Mouse (Mus musculus) left cerebral cortex, postnatal 10 days (tissue): ENCODE measurements around the gene Fancd2os. TPM values are rescaled to one million over a fixed set of nuclear protein-coding genes. Genes with fewer than 3 reads are reported as not detected.
A peak's percentile ranks its signal among the peaks of the same experiment; 100 is the strongest.

Experiments used
- DNase-seq, 2 experiments: peaks; one replicate each; pipeline ENCODE4 v3.0.0; 2021 to 2022; ENCODE audit warnings: low spot score in 2 of 2, mixed read lengths in 1 of 2; ENCODE audit errors: extremely low spot score in 1 of 2
- intact Hi-C: fragments of 180-260 bp; cut with DNase I; formaldehyde crosslinking; loops from one replicate; pipeline ENCODE4 v1.15.1; 2025
- total RNA-seq, 2 experiments: library from RNA; stranded (reverse); gene quantifications; 2 replicates each; pipeline ENCODE4 v1.2.3; 2021

The Fancd2os gene
- total RNA-seq, 2 experiments from 2014 or later = not detected

DNA sequence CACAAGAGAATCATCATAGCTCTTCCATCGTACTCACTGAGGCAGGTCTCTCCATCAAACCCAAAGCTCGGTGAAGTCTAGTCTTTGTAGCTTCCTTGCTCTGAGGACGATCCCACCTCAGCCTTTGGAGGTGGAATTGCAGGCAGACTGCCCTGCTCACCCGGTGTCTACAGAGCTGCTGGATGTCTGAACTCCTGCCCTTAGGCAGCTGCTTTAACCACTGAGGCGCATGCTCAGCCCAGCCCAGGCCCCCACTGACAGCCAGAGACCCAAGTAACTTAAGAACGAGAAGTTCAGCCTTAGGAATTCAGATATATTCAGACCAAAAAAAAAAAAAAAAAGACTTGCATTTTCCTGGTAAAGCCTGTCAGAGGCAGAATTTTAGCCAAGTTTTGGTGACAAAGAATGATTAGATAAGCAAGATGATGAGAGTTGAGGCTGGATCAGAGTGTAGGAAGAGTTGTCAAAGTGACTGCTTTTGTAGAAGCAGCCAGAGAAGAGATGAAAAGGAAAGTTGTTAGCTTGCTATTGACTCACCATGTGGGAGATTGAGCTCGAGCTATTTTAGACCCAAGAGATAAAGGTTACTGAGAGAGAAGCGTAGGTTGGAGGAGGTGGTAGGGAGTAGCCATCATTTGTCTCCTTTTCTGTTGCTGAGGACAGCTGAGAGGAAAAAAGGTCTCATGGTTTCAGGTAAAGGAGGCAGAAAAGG lies 11.9 kb upstream of the Fancd2os start:
- intact Hi-C loops = no loop called here
- DNase-seq = no peak

DNA sequence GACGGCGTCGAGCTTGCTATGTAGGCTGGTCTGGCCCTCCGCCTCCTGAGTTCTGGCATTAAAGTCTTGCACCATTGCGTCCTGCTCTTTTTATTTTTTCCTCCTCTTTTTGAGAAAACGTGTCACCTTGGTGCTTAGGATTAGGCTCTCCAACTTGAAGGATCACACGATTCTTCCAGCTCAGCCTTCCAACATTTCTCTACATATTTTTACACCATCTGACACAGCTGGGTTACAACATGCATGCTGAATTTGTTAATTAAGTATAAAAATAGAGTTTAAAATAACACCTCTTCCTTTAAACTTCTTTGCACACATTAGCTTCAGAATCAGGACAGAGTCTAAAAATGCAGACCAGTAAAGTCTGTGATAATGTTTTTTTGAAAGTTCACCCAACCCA lies 8.8 kb upstream of the Fancd2os start:
- no peak for DNase-seq
- intact Hi-C loops = loop anchor here (5.0 kb wide), 1 partner anchor 107 kb away; the partner anchor contains the start of gene Prrt3

DNA sequence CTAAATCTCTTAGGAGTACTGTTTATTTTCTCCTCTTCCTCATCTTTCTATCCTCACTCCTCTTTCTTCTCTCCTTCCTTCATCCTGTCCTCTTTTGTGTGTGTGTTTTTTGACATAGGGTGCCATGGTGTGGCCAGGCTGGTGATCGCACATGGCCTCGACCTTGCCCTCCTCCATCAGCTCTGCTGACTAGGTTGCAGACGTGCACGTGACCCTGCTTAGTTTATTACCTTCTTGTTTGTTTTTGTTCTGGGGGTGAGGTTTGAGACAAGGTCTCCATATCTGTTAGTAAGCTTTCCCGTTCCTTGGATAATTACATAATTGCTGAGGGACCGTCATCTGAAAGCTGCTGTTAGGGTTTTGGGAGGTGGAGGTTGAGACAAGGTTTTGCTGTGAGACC lies 8.4 kb upstream of the Fancd2os start:
- no peak for DNase-seq
- intact Hi-C loops = loop anchor here (5.0 kb wide), 1 partner anchor 107 kb away; the partner anchor contains the start of gene Prrt3

DNA sequence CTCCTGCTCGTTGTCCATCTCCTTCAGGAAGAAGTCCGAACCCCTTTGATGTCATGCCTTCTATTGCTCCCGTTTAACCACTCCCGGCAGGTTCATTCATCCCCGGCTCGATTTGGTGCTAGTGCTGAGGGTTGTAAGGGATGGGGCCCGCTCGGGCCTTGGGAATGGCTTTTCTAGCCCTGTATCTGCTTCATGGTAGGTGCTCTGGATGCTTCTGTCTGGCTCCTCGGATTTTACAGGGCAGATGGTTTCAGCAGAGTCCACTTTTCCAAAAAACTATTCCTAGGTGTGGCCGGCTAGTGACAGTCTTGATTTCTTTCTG lies 4.7 kb upstream of the Fancd2os start:
- intact Hi-C loops = loop anchor here (5.0 kb wide), 1 partner anchor 103 kb away; the partner anchor contains the start of gene Prrt3
- DNase-seq = no peak

DNA sequence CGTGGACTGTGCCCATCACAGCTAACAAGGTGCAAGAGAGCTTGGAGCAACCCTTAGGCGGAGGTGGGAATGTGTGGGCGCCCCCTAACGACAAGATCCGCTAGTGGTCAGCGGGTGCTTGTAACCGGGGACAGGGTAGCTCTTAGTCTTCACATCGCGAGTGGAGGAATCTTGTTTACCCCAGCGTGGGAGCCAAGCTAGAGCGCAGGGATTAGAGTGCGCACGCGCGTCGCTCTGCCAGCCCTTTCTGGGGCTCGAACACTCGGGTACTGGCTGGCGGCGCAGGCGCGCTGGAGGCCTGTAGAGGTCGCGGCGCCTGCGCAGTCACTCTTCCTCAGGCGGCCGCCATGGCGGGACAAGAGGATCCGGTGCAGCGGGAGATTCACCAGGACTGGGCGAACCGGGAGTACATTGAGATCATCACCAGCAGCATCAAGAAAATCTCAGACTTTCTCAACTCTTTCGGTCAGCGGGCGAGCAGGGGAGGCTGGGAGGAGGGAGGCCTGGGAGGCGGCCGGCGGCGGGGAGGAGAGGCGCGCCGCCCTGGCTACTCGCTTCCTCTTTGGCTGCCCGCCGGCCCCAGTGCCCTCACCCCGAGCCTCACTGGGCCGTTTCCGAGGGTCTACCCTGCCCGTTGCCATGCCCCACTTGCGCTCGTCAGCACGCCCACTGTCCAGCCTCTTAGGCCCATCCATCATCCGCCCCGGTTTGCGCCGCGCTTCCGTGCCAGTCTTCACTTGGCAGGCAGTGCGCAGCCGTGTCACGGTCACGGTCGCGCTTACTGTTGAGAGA lies 4.1 kb upstream of the Fancd2os start, which contains the start of gene Brk1:
TSS of gene Brk1 (plus strand) at position 341 of the 792 bp plus-strand sequence.
- peak; percentile 85 to 93 for DNase-seq
- intact Hi-C loops = loop anchor here (5.0 kb wide), 1 partner anchor 102 kb away; the partner anchor contains the start of gene Prrt3

DNA sequence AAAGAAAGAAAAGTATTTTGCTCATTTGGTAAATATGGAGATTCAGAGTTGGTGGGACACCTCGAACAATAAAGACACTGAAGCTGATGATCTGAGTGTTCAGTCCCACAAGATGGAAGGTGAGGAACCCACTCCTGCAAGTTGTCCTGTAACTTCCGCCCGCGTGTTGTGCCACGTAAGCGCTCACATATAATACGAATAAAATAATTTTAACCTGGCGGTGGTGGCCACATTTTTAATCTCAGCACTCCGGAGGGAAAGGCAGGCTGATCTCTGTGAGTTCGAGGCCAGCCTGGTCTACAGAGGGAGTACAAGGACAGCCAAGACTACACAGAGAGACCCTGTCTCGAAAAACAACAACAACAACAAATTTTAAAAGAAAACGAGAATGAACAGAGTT lies 3.5 kb upstream of the Fancd2os start:
- intact Hi-C loops = no loop called here
- no peak for DNase-seq

DNA sequence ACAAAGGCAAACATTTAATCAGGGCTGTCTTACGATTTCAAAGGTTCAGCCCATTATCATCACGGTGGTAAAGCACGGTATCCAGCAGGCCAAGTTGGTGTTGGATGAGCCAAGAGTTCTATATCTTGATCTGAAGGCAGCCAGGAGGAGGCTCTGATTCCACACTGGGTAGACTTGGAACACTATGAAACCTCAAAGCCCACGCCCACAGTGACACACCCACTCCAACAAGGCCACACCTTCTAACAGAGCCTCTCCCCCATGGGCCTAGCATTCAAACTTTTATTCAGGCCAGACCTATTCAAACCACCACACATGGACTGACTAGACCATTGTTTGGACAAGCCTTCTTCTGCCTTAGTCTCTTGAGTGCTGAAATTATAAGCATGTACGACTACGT lies 2.3 kb upstream of the Fancd2os start:
- intact Hi-C loops = no loop called here
- DNase-seq = no peak

DNA sequence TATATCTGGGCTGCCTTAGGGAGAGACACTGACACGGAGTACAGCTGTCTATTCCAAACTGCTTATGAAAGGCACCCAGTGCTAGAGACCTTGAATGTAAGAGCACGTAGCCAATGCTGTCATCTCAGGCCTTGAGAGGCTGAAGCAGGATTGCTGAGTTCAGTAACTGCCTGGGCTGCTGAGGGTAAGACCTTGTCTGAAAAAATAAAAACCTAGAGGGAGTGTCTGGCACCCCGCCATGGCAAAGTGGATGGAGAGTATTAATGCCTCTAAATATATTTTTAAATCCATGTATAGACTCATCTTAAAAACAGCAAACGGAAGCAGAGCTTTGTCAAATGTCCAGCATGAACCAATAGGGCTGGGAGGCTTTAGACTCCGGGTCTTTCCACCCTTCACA lies 682 bp downstream of the Fancd2os start:
- intact Hi-C loops = no loop called here
- DNase-seq = no peak

DNA sequence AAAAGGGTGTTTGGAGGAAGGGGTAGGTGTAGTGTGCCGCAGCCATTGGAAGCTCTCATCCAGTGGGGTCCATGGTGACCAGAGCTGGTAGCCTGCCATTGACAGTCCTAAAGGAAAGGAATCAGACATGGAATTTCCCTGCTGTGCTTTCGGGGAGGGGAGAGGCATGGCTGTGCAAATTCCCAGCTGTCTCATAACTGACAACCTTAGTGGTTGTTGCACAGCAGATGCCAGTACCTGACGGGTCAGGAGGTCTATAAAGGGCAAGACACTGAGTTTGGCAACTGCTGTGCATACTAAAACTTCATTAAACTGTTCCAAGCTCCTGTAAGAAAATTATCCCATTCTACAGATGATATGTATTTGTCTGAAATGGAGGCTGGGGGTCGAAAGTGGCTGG lies 2.6 kb downstream of the Fancd2os start:
- no peak for DNase-seq
- intact Hi-C loops = no loop called here

DNA sequence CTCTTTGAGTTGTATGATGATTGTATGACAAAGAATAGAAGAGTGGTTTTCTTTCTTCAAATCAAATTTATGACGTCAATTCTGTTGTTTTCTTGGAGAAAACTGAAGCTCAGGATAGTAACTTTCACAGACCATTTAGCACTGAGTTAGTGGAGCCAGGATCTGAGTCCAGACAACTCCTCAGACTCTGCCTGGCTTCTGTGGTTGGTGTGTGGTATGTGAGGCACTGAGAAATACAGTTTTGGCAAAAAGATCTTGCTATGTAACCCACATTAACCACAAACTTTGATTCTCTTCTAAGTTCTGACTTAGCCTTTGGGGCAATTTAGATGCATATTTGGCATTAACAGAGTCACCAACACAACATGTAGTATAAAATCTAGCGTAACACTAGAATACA lies 7.9 kb downstream of the Fancd2os start:
- intact Hi-C loops = no loop called here
- no peak for DNase-seq

DNA sequence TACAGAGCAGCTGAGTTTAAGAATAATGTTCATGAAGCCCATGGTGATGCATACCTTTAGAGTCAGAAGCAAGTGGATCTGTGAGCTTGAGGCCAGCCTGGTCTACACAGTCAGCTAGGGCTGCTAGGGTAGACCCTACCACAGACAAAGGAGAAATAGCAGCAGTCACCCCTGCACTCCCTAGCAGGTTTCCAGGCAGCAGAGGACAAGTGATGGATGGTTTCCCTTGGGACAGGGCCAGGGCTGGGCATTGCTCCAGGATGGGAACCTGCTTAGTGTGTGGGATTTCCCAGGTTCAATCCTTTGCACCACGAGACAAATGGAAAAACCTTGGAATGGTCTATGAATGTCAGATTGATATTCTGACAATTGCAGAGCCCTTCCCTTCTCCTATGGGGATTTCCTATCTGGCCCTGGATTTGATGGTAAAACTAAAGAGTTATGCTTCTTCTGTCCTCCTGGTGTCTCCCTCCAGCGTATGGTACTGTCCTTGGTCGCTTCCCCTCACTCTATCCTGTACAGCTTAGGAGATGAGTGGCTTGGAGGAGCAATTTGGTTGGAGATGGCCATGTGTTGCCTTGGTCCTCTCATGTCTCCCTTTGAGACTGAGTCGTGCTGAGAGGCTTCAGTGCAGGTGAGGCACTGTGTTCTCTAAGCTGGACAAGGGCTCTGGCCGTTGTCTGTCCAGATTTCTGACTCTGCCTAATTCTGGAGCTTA lies 13.9 kb downstream of the Fancd2os start:
- intact Hi-C loops = no loop called here
- no peak for DNase-seq

DNA sequence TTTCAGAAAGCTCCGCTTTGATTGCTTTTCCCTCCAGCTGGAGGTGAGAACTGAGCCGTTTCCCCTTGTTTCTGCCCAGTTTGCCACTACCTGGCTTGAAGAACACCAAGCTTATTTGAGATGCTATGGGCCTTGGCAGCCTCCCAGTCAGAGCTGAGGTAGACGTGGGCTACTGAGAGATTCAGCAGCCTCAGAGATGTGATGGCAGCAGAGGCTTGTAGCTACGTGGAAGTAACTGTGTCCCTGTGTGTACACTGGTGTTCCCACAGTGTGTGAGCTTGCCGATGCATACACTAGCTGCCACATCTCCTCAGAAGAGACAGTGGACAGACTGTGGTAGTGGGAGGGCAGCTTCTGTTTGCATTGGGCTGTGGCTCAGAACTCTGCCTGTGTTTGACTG lies 15.4 kb downstream of the Fancd2os start:
- no peak for DNase-seq
- intact Hi-C loops = no loop called here

DNA sequence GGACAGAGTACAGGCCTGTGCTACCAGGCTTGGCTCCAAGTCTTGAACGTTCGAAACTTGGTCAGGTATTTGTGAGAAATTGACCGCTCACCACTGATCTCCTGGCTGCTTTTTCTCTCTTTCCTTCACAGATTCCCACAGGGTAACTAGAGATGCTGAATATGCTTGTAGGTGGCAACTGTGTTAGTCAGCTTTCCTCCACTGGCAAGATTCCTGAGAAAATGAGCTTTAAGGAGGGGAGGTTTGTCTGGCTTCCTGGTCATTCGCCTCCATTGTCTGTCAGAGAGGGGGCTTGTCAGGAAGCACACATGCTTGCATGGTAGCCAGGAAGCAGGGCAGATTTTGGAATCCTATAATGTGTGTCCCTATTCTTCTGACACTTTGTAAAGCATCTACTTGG lies 17.5 kb downstream of the Fancd2os start:
- intact Hi-C loops = no loop called here
- no peak for DNase-seq

DNA sequence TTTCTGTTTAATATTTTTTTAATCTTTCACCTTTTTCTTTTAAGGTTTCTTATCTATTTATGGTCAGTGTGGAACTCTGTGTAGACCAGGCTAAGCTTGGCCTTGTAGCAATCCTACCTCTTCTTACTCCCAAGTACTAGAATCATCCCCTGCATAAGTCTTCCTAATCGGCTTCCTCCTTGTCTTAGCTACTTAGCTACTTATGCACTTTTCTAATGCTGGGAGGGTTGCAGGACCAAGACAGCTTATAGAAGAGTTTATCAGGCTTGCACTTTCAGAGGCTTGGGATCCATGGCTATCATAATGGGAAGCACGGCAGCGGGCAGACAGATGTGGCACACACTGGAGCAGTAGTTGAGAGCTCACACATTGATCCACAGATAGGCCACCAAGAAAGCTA lies 21.2 kb downstream of the Fancd2os start:
- intact Hi-C loops = no loop called here
- no peak for DNase-seq

DNA sequence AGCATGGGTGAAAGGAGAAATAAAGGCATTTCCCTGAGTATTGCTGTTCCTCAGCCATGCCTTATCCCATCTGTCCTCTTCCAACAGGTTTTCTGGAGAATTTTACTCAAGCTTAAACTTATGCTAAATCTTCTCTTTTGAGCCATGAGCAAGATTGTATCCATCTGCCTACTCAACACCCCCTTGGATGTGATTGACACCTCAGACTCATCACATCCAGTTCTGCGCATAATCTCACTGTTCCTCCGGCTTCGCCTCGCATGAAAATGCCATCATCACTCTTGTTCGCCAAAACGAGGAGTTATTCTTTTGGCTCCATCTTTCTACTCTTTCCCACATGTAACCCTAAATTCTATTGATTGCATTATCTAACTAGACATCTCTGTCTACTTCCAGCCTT lies 24.5 kb downstream of the Fancd2os start:
- peak in 1 of 2 experiments; percentile 50 for DNase-seq
- intact Hi-C loops = no loop called here

DNA sequence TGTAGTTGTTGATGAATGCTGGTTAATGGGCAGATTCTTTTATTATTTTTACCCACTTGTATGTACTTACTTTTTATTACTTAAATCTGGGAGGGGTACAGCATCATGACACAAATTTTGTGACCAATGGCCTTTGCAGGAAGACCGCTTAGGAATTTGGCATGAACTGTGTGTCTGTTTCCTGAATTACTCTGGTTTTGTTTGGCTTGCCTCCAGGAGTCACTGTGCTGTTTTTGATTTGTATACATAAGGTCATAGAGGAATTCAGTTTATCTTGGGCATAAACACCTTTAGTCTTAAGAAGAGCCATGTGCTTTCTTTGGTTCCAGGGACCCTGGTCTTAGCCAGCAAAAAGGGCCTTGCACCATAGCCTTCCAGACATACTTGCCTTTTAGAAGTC lies 36.0 kb downstream of the Fancd2os start:
- intact Hi-C loops = no loop called here
- DNase-seq = no peak

DNA sequence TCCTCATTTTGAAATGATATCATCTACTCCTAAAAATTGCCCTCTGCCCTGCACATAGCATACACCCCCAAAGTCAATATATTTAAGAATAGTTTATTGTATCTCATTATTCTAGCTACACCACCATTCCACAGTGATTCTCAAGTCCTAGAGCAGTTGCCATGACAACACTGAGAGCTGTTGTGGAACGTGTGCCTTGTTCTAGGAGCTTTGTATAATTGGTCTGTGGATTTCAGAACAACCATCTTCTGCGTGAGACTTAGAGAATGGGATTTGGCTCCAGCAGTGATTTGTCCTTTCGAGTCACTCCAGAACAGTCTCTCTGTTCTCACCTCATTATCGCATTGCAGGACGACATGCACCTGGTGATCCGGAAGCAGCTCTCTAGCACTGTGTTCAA lies 40.8 kb downstream of the Fancd2os start:
- intact Hi-C loops = no loop called here
- peak in 1 of 2 experiments; percentile 45 for DNase-seq
